Mouse (Mus musculus): ENCODE results near the gene Kremen2.

Kremen2 gene

GRCm38 (mm10) chr17:23726758-23727142, 18.9 kb downstream of the Kremen2 start:
- DNase-seq = peak; percentile 87

- DNase-seq = peak; percentile 92
Observed at GRCm38 (mm10) chr17:23725999-23726757, 19.5 kb downstream of the Kremen2 start, which contains the start of gene Pkmyt1. Gene Pkmyt1 (plus strand): TSS chr17:23726336.

- no peak for DNase-seq
Observed at GRCm38 (mm10) chr17:23725477-23725876, 20.2 kb downstream of the Kremen2 start.

GRCm38 (mm10) chr17:23722376-23723125, 23.1 kb downstream of the Kremen2 start, which contains the start of gene 1520401A03Rik:
Gene 1520401A03Rik (minus strand): TSS chr17:23722783.
- no peak for DNase-seq

GRCm38 (mm10) chr17:23721886-23722285, 23.7 kb downstream of the Kremen2 start:
- DNase-seq = no peak

- DNase-seq = no peak
Observed at GRCm38 (mm10) chr17:23719455-23719854, 26.2 kb downstream of the Kremen2 start.

- no peak for DNase-seq
Observed at GRCm38 (mm10) chr17:23717003-23717402, 28.6 kb downstream of the Kremen2 start.

- peak; percentile 23 for DNase-seq
Observed at GRCm38 (mm10) chr17:23706212-23706611, 39.4 kb downstream of the Kremen2 start.

GRCm38 (mm10) chr17:23705525-23706104, 40.0 kb downstream of the Kremen2 start:
- DNase-seq = no peak

GRCm38 (mm10) chr17:23704741-23705140, 40.9 kb downstream of the Kremen2 start:
- peak; percentile 45 for DNase-seq

GRCm38 (mm10) chr17:23703301-23703700, 42.3 kb downstream of the Kremen2 start:
- no peak for DNase-seq

- peak; percentile 94 for DNase-seq
Observed at GRCm38 (mm10) chr17:23700079-23700478, 45.6 kb downstream of the Kremen2 start.

- no peak for DNase-seq
Observed at GRCm38 (mm10) chr17:23699131-23700077, 46.2 kb downstream of the Kremen2 start.

- no peak for DNase-seq
Observed at GRCm38 (mm10) chr17:23695801-23696200, 49.8 kb downstream of the Kremen2 start.

GRCm38 (mm10) chr17:23694491-23694890, 51.1 kb downstream of the Kremen2 start:
- DNase-seq = no peak
